Mouse (Mus musculus): ENCODE data around the gene 1810009A15Rik. TPM values are rescaled to one million over a fixed set of nuclear protein-coding genes. Genes with fewer than 3 reads are reported as not detected.

The 1810009A15Rik gene
- total and polyA plus RNA-seq, 3 experiments: 157 to 218 (median 161) TPM

DNA sequence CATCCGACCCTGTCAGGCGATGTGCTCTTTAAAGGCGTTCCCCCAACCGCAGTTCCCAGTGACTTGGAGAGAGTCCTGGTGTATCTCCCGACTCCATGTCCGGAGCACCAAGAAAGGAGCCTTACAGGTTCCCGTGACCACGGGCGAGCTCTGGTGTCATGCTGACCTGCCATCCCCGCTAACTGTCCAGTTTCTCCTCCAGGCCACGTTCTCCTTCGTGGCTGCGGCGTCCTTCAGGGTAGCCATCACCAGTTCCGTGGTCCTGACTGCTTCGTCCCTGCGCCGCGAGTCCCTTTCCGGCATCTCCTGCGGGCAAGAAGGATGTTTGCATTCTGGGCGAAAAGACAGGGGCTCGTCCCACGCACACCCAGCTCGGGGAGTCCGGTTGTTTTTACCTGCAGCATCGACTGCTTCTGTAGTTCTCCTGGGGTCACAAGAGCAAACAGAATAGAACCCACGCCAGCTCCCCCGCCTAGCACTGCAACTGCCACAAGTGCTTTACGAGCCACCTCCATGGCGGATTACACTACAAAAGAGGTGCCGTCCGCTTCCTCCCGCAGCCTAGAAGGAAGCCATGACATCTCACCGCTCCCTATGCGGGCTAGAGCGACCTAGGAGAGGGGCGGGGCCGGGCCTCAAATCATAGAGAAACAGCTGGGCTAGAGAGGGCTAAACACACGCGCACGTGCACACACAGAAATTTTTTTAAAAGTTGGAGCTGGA lies 8.2 kb upstream of the 1810009A15Rik start, which contains the start of gene Uqcc3 (continued):
- no peak for TF ChIP-seq RAD21 (IDR thresholded peaks at IDR 0.05; ENCODE audit: low read depth, low read length)
- peak; percentile 80 for TF ChIP-seq ELF1 (IDR thresholded peaks at IDR 0.05; ENCODE audit: low read depth, low read length)
- no peak for TF ChIP-seq EP300 (IDR thresholded peaks at IDR 0.05; ENCODE audit: low read length)
- TF ChIP-seq MAFK (IDR thresholded peaks at IDR 0.05; ENCODE audit: insufficient replicate concordance, low read length): no peak
- peak; percentile 65 for TF ChIP-seq ETS1 (conservative IDR thresholded peaks at IDR 0.05; ENCODE audit: low read depth, low read length)
- peak; percentile 83 for TF ChIP-seq ZMIZ1 (IDR thresholded peaks at IDR 0.05; ENCODE audit: low read depth, low read length)
- TF ChIP-seq SIN3A (IDR thresholded peaks at IDR 0.05; ENCODE audit: low read length): peak; percentile 100
- TF ChIP-seq POLR2AphosphoS2 (IDR thresholded peaks at IDR 0.05; ENCODE audit: low read depth, low read length): peak; percentile 86; the same call in 1 of the 2 replicates
- TF ChIP-seq CHD2 (IDR thresholded peaks at IDR 0.05; ENCODE audit: low read length): no peak

DNA sequence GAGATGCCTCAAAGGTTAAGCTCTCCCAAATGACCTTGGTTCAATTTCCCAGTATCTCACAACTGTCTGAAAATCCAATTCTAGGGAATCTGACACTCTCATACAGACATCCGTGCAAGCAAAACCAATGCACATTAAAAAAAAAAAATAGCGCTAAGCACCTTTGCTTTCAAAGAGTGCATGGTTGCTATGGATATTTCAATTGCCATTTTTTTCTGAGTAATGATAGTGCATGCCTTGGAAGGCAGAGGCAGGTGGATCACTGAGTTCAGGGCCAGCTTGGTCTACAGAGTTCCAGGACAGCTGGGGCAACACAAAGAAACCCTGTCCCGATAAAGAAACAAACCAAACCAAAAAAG lies 7.6 kb upstream of the 1810009A15Rik start:
- Histone ChIP-seq H3K4me3 (replicated peaks in 1 of 3; ENCODE audit: low read depth in 2 of 3, low read length in 2 of 3, poor library complexity in 1 of 3) (peak overlapping the region; percentile 90 to 97 (median 95)), H3K27ac (ENCODE audit: insufficient read depth, low read depth) (no peak overlapping the region), H3K4me2 (ENCODE audit: insufficient read depth, low read depth, poor library complexity, severe bottlenecking) (peak overlapping the region; percentile 68), H3K9me3 (replicated peaks; ENCODE audit: low read length) (no peaks in the 10 kb centered on the region), H3K9ac (ENCODE audit: insufficient read depth, low read depth) (peak overlapping the region; percentile 73), H3K79me2 (replicated peaks; ENCODE audit: control insufficient read depth, extremely low read depth, insufficient read depth, poor library complexity, severe bottlenecking) (no peaks in the 10 kb centered on the region), H3K27me3 (replicated peaks) (no peaks in the 10 kb centered on the region), H3K4me1 (ENCODE audit: control insufficient read depth in 1 of 2, insufficient read depth in 2 of 2) (peaks cover 0 to 16% of the 10 kb centered on the region in 2 experiments; a peak in 3 of 4 replicates), H3K36me3 (replicated peaks in 1 of 2; ENCODE audit: control insufficient read depth in 1 of 2, insufficient read depth in 1 of 2, low read length in 1 of 2) (peaks cover 6 to 28% of the 10 kb centered on the region in 2 experiments)
- dilution Hi-C loops (cut with MboI; ENCODE audit: extremely low pct_ligation_motif_present, extremely low pct_unique_long_range_greater_than_20kb, low sequenced_read_pairs) (no loop called here), in situ Hi-C loops (cut with MboI; ENCODE audit: low pct_ligation_motif_present, low pct_unique_long_range_greater_than_20kb, low sequenced_read_pairs) (no loop called here)
- no peak for DNase-seq (ENCODE audit: extremely low read depth)
- TF ChIP-seq NELFE (IDR thresholded peaks at IDR 0.05; ENCODE audit: low read depth, low read length) (no peak), MEF2A (IDR thresholded peaks at IDR 0.05; ENCODE audit: borderline replicate concordance, low read depth, low read length) (no peak), UBTF (IDR thresholded peaks at IDR 0.05; ENCODE audit: low read depth, low read length) (no peak), E2F4 (IDR thresholded peaks at IDR 0.05; ENCODE audit: insufficient replicate concordance, low read depth, low read length) (no peak), USF2 (conservative IDR thresholded peaks at IDR 0.05; ENCODE audit: low read depth, low read length) (peak; percentile 5; the same call in 1 of the 2 replicates), NRF1 (IDR thresholded peaks at IDR 0.05; ENCODE audit: low read depth, low read length) (no peak)

DNA sequence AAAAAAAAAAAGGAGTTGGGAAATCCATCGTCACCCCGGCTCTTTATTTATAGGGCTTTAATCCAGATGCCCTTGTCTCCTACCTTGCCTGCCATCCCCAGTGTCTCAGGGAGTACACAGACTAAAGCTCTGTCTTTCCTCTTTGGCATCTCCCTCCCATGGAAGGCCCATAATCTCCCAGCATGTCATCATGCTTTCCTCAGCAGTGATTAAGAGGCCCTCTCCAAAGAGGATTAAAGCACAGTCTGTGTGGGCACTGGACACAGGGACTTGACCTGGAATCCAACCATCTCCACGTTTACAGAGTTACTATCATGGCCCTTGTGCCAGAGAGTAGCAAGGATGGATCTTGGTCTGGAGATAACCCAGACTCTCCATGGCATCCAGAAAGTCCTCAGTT lies 5.0 kb upstream of the 1810009A15Rik start, which contains the start of the genes Lbhd1 and Gm49403:
Gene Lbhd1, plus strand, starts transcription at position 117 of the 400 bp plus-strand sequence.
Gene Gm49403, plus strand, starts transcription at position 315 of the 400 bp plus-strand sequence.
- Histone ChIP-seq H3K4me3 (replicated peaks in 1 of 3; ENCODE audit: low read depth in 2 of 3, low read length in 2 of 3, poor library complexity in 1 of 3) (no peak within 1 kb of the TSS), H3K27me3 (replicated peaks) (no peaks in the 10 kb centered on the region), H3K27ac (ENCODE audit: insufficient read depth, low read depth) (no peak within 1 kb of the TSS), H3K4me1 (ENCODE audit: control insufficient read depth in 1 of 2, insufficient read depth in 2 of 2) (peaks cover 0 to 26% of the 10 kb centered on the region in 2 experiments; a peak in 3 of 4 replicates), H3K36me3 (replicated peaks in 1 of 2; ENCODE audit: control insufficient read depth in 1 of 2, insufficient read depth in 1 of 2, low read length in 1 of 2) (peaks cover 0 to 10% of the 10 kb centered on the region in 2 experiments), H3K9me3 (replicated peaks; ENCODE audit: low read length) (no peaks in the 10 kb centered on the region), H3K79me2 (replicated peaks; ENCODE audit: control insufficient read depth, extremely low read depth, insufficient read depth, poor library complexity, severe bottlenecking) (peaks cover 4% of the 10 kb centered on the region; the same call in 1 of the 2 replicates), H3K4me2 (ENCODE audit: insufficient read depth, low read depth, poor library complexity, severe bottlenecking) (no peak within 1 kb of the TSS), H3K9ac (ENCODE audit: insufficient read depth, low read depth) (no peak within 1 kb of the TSS)
- TF ChIP-seq MAX (IDR thresholded peaks at IDR 0.05; ENCODE audit: low read length): no peak
- dilution Hi-C loops (cut with MboI; ENCODE audit: extremely low pct_ligation_motif_present, extremely low pct_unique_long_range_greater_than_20kb, low sequenced_read_pairs): no loop called here
- in situ Hi-C loops (cut with MboI; ENCODE audit: low pct_ligation_motif_present, low pct_unique_long_range_greater_than_20kb, low sequenced_read_pairs): no loop called here
- DNase-seq (ENCODE audit: extremely low read depth): no peak

Data from CH12.LX (cell line).